Mouse (Mus musculus) spleen, adult 2 months (tissue): ENCODE results near the gene Nek6.

Source experiments
- CTCF ChIP-seq: fragments of 200-500 bp; IDR thresholded peaks from 2 replicates; pipeline ENCODE4 v1.5.1; 2011; ENCODE audit warnings: mild to moderate bottlenecking, inconsistent platforms; ENCODE audit not compliant: insufficient read depth, insufficient read length, insufficient replicate concordance; ENCODE audit errors: extremely low read depth
- POLR2A ChIP-seq: fragments of 200-500 bp; IDR thresholded peaks from 2 replicates; pipeline ENCODE4 v1.6.1; 2011; ENCODE audit warnings: low read depth, low read length, inconsistent platforms

DNA sequence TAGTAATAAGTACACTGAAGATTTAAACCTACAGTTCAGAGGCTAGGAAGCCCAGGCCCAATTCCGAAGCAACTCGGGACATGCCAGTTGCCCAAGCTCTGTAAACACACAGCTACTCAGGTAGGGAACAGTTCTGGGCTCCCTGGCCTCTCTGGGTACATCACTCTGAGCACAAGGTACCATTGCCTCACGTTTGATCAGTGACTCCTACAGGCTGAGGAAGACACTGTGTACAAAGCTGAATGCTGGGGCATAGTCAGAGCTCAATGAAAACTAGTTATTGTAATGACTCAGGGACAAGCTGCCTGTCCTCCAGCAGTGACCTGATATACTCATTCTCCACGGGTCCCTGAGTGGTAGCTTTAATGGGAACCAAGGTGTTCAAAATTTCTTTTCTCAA lies 109.6 kb downstream of the Nek6 start:
- TF ChIP-seq CTCF (no peak), POLR2A (no peak)
